Mouse (Mus musculus): ENCODE results near the gene Alpk3.

DNA sequence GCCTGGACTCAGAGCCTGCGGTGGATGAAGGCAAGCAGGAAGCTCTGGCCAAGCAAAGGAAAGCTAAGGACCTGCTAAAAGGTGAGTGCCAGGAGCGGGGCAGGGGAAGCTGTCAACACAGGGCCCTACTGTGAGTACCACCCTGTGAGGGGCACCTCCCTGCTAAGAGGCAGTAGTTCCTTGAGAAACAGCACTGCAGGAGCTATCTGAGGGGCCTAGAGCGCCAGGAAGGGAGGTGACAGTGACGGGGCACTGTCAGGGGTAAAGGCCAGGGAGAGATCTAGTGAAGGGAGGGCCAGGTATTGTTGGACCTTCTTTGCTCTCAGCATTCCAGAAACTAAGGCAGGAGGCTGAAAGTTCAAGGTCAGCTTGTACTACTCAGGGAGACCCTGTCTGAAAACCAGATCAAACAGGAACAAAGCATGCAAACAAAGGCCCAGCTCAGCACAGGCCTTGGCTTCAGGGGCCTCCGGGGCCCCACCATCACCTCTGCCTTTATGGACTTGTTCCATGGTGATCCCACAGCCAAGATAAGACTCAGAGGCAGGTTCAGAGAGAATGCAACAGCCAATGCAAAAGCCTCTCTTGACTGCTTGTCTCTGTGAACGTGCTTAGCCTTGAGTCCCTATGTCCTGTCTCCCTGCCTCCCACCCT, 36.8 kb downstream of the Alpk3 start:
- TF ChIP-seq CTCF (IDR thresholded peaks at IDR 0.05; ENCODE audit: control insufficient read depth, insufficient read depth, low read length) (no peak), POLR2A (IDR thresholded peaks at IDR 0.05; ENCODE audit: borderline replicate concordance, control insufficient read depth, low read depth, low read length) (no peak)

Data from bone marrow, adult 2 months (tissue).